8 mouse cellular contexts compared by ENCODE assay signal in genomic region chr8:70538633-70539076, GRCm38 (mm10). TPM values are rescaled to one million over a fixed set of nuclear protein-coding genes. Genes with fewer than 3 reads are reported as not detected.
DNase-seq lines count a peak whose midpoint lies in the region; ATAC-seq and TF ChIP-seq lines count a peak whose summit lies in the region.

No protein-coding gene starts in this region.

- H3K9ac ChIP-seq in heart, embryonic 12.5 days, result peak overlapping the region; percentile 97
- H3K9ac ChIP-seq in kidney, postnatal 0 days (ENCODE audit: low read depth, low read length), result peak overlapping the region; percentile 50
- peak overlapping the region; percentile 79 for H3K9ac ChIP-seq in liver, embryonic 13.5 days
- peak overlapping the region; percentile 90 for H3K9ac ChIP-seq in stomach, embryonic 16.5 days (ENCODE audit: low read length)

- H3K27ac ChIP-seq in heart, embryonic 12.5 days (ENCODE audit: poor library complexity, severe bottlenecking), result peak overlapping the region; percentile 94
- H3K27ac ChIP-seq in kidney, postnatal 0 days, result peak overlapping the region; percentile 87
- H3K27ac ChIP-seq in liver, embryonic 13.5 days, result peak overlapping the region; percentile 98
- peak overlapping the region; percentile 95 for H3K27ac ChIP-seq in stomach, embryonic 16.5 days (ENCODE audit: low read length)

- H3K4me1 ChIP-seq in heart, embryonic 12.5 days (replicated peaks), result peaks cover 41% of the 10 kb centered on the region
- 0 out of 2 replicates have a peak, but pooled peaks cover 11% of the 10 kb centered on the region for H3K4me1 ChIP-seq in kidney, postnatal 0 days (replicated peaks; ENCODE audit: insufficient read depth, low read length)
- H3K4me1 ChIP-seq in liver, embryonic 13.5 days (replicated peaks), result peaks cover 48% of the 10 kb centered on the region
- H3K4me1 ChIP-seq in stomach, embryonic 16.5 days (ENCODE audit: control insufficient read depth, insufficient read depth, low read length), result peaks cover 23% of the 10 kb centered on the region

- peak overlapping the region; percentile 92 for H3K4me3 ChIP-seq in heart, embryonic 12.5 days
- H3K4me3 ChIP-seq in kidney, postnatal 0 days (replicated peaks; ENCODE audit: low read depth, low read length), result peak overlapping the region; percentile 73
- peak overlapping the region; percentile 93 for H3K4me3 ChIP-seq in liver, embryonic 13.5 days (replicated peaks)
- peak overlapping the region; percentile 91 for H3K4me3 ChIP-seq in stomach, embryonic 16.5 days (replicated peaks; ENCODE audit: low read length)

- ATAC-seq in erythroid progenitor cell, adult 5-6 weeks (replicated peaks; ENCODE audit: low FRiP score, poor library complexity, severe bottlenecking), result peak; percentile 78
- ATAC-seq in heart, embryonic 12.5 days (ENCODE audit: insufficient number of reproducible peaks, low FRiP score), result peak; percentile 86
- ATAC-seq in kidney, postnatal 0 days (replicated peaks; ENCODE audit: low FRiP score, low read depth), result peak; percentile 61
- ATAC-seq in liver, embryonic 13.5 days (ENCODE audit: low read depth), result peak; percentile 50
- ATAC-seq in stomach, embryonic 16.5 days (ENCODE audit: insufficient read depth, low FRiP score), result peak; percentile 79

- H3K36me3 ChIP-seq in heart, embryonic 12.5 days, result peaks cover 36% of the 10 kb centered on the region
- peaks cover 19% of the 10 kb centered on the region; the same call in 1 of the 2 replicates for H3K36me3 ChIP-seq in kidney, postnatal 0 days (ENCODE audit: insufficient read depth, low read length)
- peaks cover 36% of the 10 kb centered on the region for H3K36me3 ChIP-seq in liver, embryonic 13.5 days
- 0 out of 2 replicates have a peak, but pooled peaks cover 10% of the 10 kb centered on the region for H3K36me3 ChIP-seq in stomach, embryonic 16.5 days (ENCODE audit: control insufficient read depth, insufficient read depth, low read length)

- H3K9me3 ChIP-seq in heart, embryonic 12.5 days (replicated peaks), result no peaks in the 10 kb centered on the region
- no peaks in the 10 kb centered on the region for H3K9me3 ChIP-seq in kidney, postnatal 0 days (replicated peaks; ENCODE audit: low read length)
- no peaks in the 10 kb centered on the region for H3K9me3 ChIP-seq in liver, embryonic 13.5 days (replicated peaks)
- H3K9me3 ChIP-seq in stomach, embryonic 16.5 days (replicated peaks; ENCODE audit: control insufficient read depth, low read length), result no peaks in the 10 kb centered on the region

- TF ChIP-seq CTCF in kidney, postnatal 0 days (IDR thresholded peaks at IDR 0.05; ENCODE audit: low read depth), result no peak

- WGBS in heart, embryonic 12.5 days, result under 1% methylated on average over 32 of the region's 32 CpGs
- WGBS in kidney, postnatal 0 days, result under 1% methylated on average over 32 of the region's 32 CpGs
- WGBS in liver, embryonic 13.5 days (ENCODE audit: insufficient replicate concordance), result under 1% methylated on average over 32 of the region's 32 CpGs
- WGBS in stomach, embryonic 16.5 days, result under 1% methylated on average over 32 of the region's 32 CpGs

- DNase-seq in CD4-positive helper T cell, adult 2 months (ENCODE audit: low read depth, low spot score), result peak; percentile 98
- peak; percentile 97 for DNase-seq in brain, embryonic 18.5 days (ENCODE audit: low read depth, low spot score)
- peak; percentile 99 for DNase-seq in kidney, postnatal 0 days (ENCODE audit: low spot score)
- peak; percentile 99 for DNase-seq in liver, embryonic 13.5 days
- peak; percentile 99 for DNase-seq in neural tube, embryonic 10.5 days (ENCODE audit: extremely low spot score, low spot score)

- H3K4me2 ChIP-seq in heart, embryonic 12.5 days, result peak overlapping the region; percentile 97
- H3K4me2 ChIP-seq in kidney, postnatal 0 days (ENCODE audit: low read length), result peak overlapping the region; percentile 85
- peak overlapping the region; percentile 99 for H3K4me2 ChIP-seq in liver, embryonic 13.5 days
- peak overlapping the region; percentile 97 for H3K4me2 ChIP-seq in stomach, embryonic 16.5 days (ENCODE audit: low read depth, low read length)

- no peaks in the 10 kb centered on the region for H3K27me3 ChIP-seq in heart, embryonic 12.5 days (replicated peaks)
- H3K27me3 ChIP-seq in kidney, postnatal 0 days (ENCODE audit: insufficient read depth, low read length), result no peaks in the 10 kb centered on the region
- H3K27me3 ChIP-seq in liver, embryonic 13.5 days, result no peaks in the 10 kb centered on the region
- H3K27me3 ChIP-seq in stomach, embryonic 16.5 days (ENCODE audit: control insufficient read depth, insufficient read depth, low read length), result no peaks in the 10 kb centered on the region

RNA-seq across cellular contexts. Expression of gene Ell, which starts 0.6 kb away (rescaled TPM):
- 10.5 and 22.3 TPM in 2 replicates for total RNA-seq in erythroid progenitor cell, adult 5-6 weeks (2015; ENCODE audit: low replicate concordance)
- 2.8 and 15.5 TPM in 2 replicates for total RNA-seq in erythroid progenitor cell, adult 5-6 weeks (2017; ENCODE audit: low replicate concordance)
- polyA plus RNA-seq in heart, embryonic 12.5 days (2016; fragmentation: Nextera tagmentation; extraction: Ambion mirVana), result 13.5 and 14.7 TPM in 2 replicates
- polyA plus RNA-seq in kidney, postnatal 0 days (2015; fragmentation: Nextera tagmentation; extraction: Ambion mirVana), result 14.9 and 17.1 TPM in 2 replicates
- polyA plus RNA-seq in liver, embryonic 13.5 days (2015; fragmentation: Nextera tagmentation; extraction: Ambion mirVana), result 9.7 and 10.5 TPM in 2 replicates
- 18.6 and 20.5 TPM in 2 replicates for polyA plus RNA-seq in stomach, embryonic 16.5 days (2015; fragmentation: Nextera tagmentation; extraction: Ambion mirVana)

RNA-seq across cellular contexts. Expression of gene Kxd1, which starts 10.9 kb away (rescaled TPM):
- 27.8 and 34.4 TPM in 2 replicates for total RNA-seq in erythroid progenitor cell, adult 5-6 weeks (2015; ENCODE audit: low replicate concordance)
- 11.8 and 14.4 TPM in 2 replicates for total RNA-seq in erythroid progenitor cell, adult 5-6 weeks (2017; ENCODE audit: low replicate concordance)
- polyA plus RNA-seq in heart, embryonic 12.5 days (2016; fragmentation: Nextera tagmentation; extraction: Ambion mirVana), result 64.2 and 65.7 TPM in 2 replicates
- polyA plus RNA-seq in kidney, postnatal 0 days (2015; fragmentation: Nextera tagmentation; extraction: Ambion mirVana), result 81.3 and 81.8 TPM in 2 replicates
- 36.2 TPM in 2 replicates for polyA plus RNA-seq in liver, embryonic 13.5 days (2015; fragmentation: Nextera tagmentation; extraction: Ambion mirVana)
- 53.6 and 53.9 TPM in 2 replicates for polyA plus RNA-seq in stomach, embryonic 16.5 days (2015; fragmentation: Nextera tagmentation; extraction: Ambion mirVana)

RNA-seq across cellular contexts. Expression of gene Fkbp8, which starts 11.1 kb away (rescaled TPM):
- 28.9 and 45.8 TPM in 2 replicates for total RNA-seq in erythroid progenitor cell, adult 5-6 weeks (2015; ENCODE audit: low replicate concordance)
- 74.7 and 94.6 TPM in 2 replicates for total RNA-seq in erythroid progenitor cell, adult 5-6 weeks (2017; ENCODE audit: low replicate concordance)
- 227 and 231 TPM in 2 replicates for polyA plus RNA-seq in heart, embryonic 12.5 days (2016; fragmentation: Nextera tagmentation; extraction: Ambion mirVana)
- polyA plus RNA-seq in kidney, postnatal 0 days (2015; fragmentation: Nextera tagmentation; extraction: Ambion mirVana), result 249 and 255 TPM in 2 replicates
- polyA plus RNA-seq in liver, embryonic 13.5 days (2015; fragmentation: Nextera tagmentation; extraction: Ambion mirVana), result 177 and 182 TPM in 2 replicates
- polyA plus RNA-seq in stomach, embryonic 16.5 days (2015; fragmentation: Nextera tagmentation; extraction: Ambion mirVana), result 291 and 298 TPM in 2 replicates

RNA-seq across cellular contexts. Expression of gene Uba52, which starts 28.1 kb away (rescaled TPM):
- 1,194 and 1,251 TPM in 2 replicates for total RNA-seq in erythroid progenitor cell, adult 5-6 weeks (2015; ENCODE audit: low replicate concordance)
- 418 and 1,480 TPM in 2 replicates for total RNA-seq in erythroid progenitor cell, adult 5-6 weeks (2017; ENCODE audit: low replicate concordance)
- polyA plus RNA-seq in heart, embryonic 12.5 days (2016; fragmentation: Nextera tagmentation; extraction: Ambion mirVana), result 779 and 792 TPM in 2 replicates
- 1,111 and 1,265 TPM in 2 replicates for polyA plus RNA-seq in kidney, postnatal 0 days (2015; fragmentation: Nextera tagmentation; extraction: Ambion mirVana)
- 736 and 758 TPM in 2 replicates for polyA plus RNA-seq in liver, embryonic 13.5 days (2015; fragmentation: Nextera tagmentation; extraction: Ambion mirVana)
- polyA plus RNA-seq in stomach, embryonic 16.5 days (2015; fragmentation: Nextera tagmentation; extraction: Ambion mirVana), result 719 and 930 TPM in 2 replicates

RNA-seq across cellular contexts. Expression of gene Rex1bd, which starts 32.1 kb away (rescaled TPM):
- total RNA-seq in erythroid progenitor cell, adult 5-6 weeks (2015; ENCODE audit: low replicate concordance), result 22.3 TPM in 1 of 2 replicates, not detected in the other
- 17.8 and 19.6 TPM in 2 replicates for total RNA-seq in erythroid progenitor cell, adult 5-6 weeks (2017; ENCODE audit: low replicate concordance)
- polyA plus RNA-seq in heart, embryonic 12.5 days (2016; fragmentation: Nextera tagmentation; extraction: Ambion mirVana), result 115 TPM in 2 replicates
- 140 TPM in 2 replicates for polyA plus RNA-seq in kidney, postnatal 0 days (2015; fragmentation: Nextera tagmentation; extraction: Ambion mirVana)
- polyA plus RNA-seq in liver, embryonic 13.5 days (2015; fragmentation: Nextera tagmentation; extraction: Ambion mirVana), result 81.2 and 82.3 TPM in 2 replicates
- polyA plus RNA-seq in stomach, embryonic 16.5 days (2015; fragmentation: Nextera tagmentation; extraction: Ambion mirVana), result 118 and 125 TPM in 2 replicates

Comparison
In these comparisons a context has a peak if more than half of its experiments do, and no peak if none do; other contexts are left out.
1. Peak in every context shown above with its lines: DNase-seq, ATAC-seq, H3K4me3 ChIP-seq and H3K27ac ChIP-seq.